Mouse (Mus musculus) liver, embryonic 12.5 days (tissue): Measurements from ENCODE around the gene Mrgbp. TPM values are rescaled to one million over a fixed set of nuclear protein-coding genes. Genes with fewer than 3 reads are reported as not detected.

ENCODE experiments used
- ATAC-seq: fragments of 200-750 bp; cut with Nextera tagmentation; 2 replicates; pipeline ENCODE4 v1.8.0; 2017; ENCODE audit warnings: moderate number of reproducible peaks, mild to moderate bottlenecking, moderate library complexity
- H3K27ac ChIP-seq: fragments of 300-500 bp; sonication (generic); 2 replicates; pipeline ENCODE4 v1.5.1; 2016; ENCODE audit warnings: mild to moderate bottlenecking
- H3K27me3 ChIP-seq: fragments of 300-500 bp; sonication (generic); replicated peaks from 2 replicates; pipeline ENCODE4 v1.6.1; 2016; ENCODE audit warnings: mild to moderate bottlenecking, moderate library complexity
- H3K36me3 ChIP-seq: fragments of 300-500 bp; sonication (generic); 2 replicates; pipeline ENCODE4 v1.6.1; 2016; ENCODE audit warnings: mild to moderate bottlenecking, moderate library complexity
- H3K4me1 ChIP-seq: fragments of 300-500 bp; sonication (generic); 2 replicates; pipeline ENCODE4 v1.6.1; 2016
- H3K4me2 ChIP-seq: fragments of 300-500 bp; sonication (generic); 2 replicates; pipeline ENCODE4 v1.6.1; 2016; ENCODE audit warnings: mild to moderate bottlenecking, moderate library complexity
- H3K4me3 ChIP-seq: fragments of 300-500 bp; sonication (generic); 2 replicates; pipeline ENCODE4 v1.5.1; 2016; ENCODE audit warnings: mild to moderate bottlenecking, moderate library complexity
- H3K9ac ChIP-seq: fragments of 300-500 bp; sonication (generic); 2 replicates; pipeline ENCODE4 v1.6.1; 2016; ENCODE audit warnings: mild to moderate bottlenecking, moderate library complexity
- H3K9me3 ChIP-seq: fragments of 300-500 bp; sonication (generic); replicated peaks from 2 replicates; pipeline ENCODE4 v1.6.1; 2016; ENCODE audit warnings: mild to moderate bottlenecking, moderate library complexity
- WGBS: fragments of 180-500 bp; shearing (Covaris S2); methylation state at CpG from one replicate; pipeline ENCODE4 v1.1.7; 2016; ENCODE audit not compliant: insufficient replicate concordance; 5-methylcytosine and 5-hydroxymethylcytosine counted together
- polyA plus RNA-seq: library from polyadenylated mRNA; unstranded; fragments of >200 nt; fragmentation: Nextera tagmentation; extraction: Ambion mirVana; gene quantifications from 2 replicates; pipeline ENCODE4 v1.2.1, GENCODE M21; 2016

Mrgbp gene
- polyA plus RNA-seq, result 15.2 and 15.6 TPM in 2 replicates

DNA sequence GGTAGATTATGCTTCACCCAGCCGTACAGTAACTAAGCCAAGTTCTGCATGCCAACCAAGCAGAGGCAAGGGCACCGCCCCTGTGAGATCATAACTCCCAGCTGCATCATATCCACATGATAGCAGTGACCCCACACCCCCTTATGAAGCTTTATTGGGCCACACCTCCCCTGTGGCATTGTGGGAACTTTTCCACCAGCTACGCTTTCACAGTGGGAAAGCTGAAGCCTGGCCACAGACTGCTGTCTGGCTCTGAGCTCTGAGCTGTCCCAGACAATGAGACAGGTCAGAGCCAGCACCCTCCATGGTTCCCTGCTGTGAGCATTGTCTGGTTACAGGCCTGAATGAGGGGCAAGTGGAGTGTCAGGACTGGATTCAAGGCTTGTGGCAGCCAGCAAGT, at the start of gene Mrgbp:
Gene Mrgbp (plus strand): TSS at position 303 of the 400 bp plus-strand sequence.
- no peak within 1 kb of the TSS for H3K4me3 ChIP-seq
- 64% methylated on average over 3 of the region's 3 CpGs for whole genome bisulfite sequencing
- H3K36me3 ChIP-seq, result peaks cover 19% of the 10 kb centered on the region
- no peak within 1 kb of the TSS for H3K27ac ChIP-seq
- ATAC-seq, result no peak
- H3K27me3 ChIP-seq, result peaks cover 23% of the 10 kb centered on the region; the same call in 1 of the 2 replicates
- H3K4me1 ChIP-seq, result peaks cover 20% of the 10 kb centered on the region
- no peaks in the 10 kb centered on the region for H3K9me3 ChIP-seq
- H3K9ac ChIP-seq, result no peak within 1 kb of the TSS; the same call in 1 of the 2 replicates
- H3K4me2 ChIP-seq, result peak within 1 kb of the TSS; percentile 99

GRCm38 (mm10) chr2:180531671-180532385, 49.3 kb upstream of the Mrgbp start:
- 58% methylated on average over 7 of the region's 7 CpGs for WGBS
- Histone ChIP-seq H3K9ac (no peak overlapping the region), H3K4me3 (no peak overlapping the region), H3K27me3 (peaks cover 19% of the 10 kb centered on the region), H3K9me3 (no peaks in the 10 kb centered on the region), H3K36me3 (no peaks in the 10 kb centered on the region), H3K4me1 (no peaks in the 10 kb centered on the region), H3K27ac (no peak overlapping the region), H3K4me2 (no peak overlapping the region)
- no peak for ATAC-seq

- no peak overlapping the region for H3K4me2 ChIP-seq
Measured at GRCm38 (mm10) chr2:180532386-180532995, 48.6 kb upstream of the Mrgbp start.

DNA sequence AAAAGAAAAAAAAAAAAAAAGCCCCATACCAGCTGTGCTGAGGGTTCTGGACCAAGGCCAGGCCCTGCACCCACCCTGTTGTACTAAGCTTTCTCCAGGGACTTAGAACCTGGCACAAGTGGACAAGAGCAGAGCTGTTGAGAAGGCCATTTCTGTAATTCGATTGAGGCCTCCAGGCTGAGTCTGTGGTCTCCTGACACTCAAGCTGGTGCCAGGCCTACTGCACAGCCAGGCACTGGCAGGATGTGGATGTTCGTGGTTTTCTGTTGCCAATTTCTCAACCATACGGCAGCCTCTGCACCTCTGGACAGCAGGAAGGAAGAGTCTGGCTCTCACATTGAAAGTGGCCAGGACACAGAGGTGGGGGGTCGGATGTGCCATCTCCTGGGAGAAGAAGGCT, 47.9 kb upstream of the Mrgbp start:
- Histone ChIP-seq H3K9ac (no peak overlapping the region), H3K27ac (no peak overlapping the region), H3K9me3 (no peaks in the 10 kb centered on the region), H3K4me2 (no peak overlapping the region), H3K4me1 (no peaks in the 10 kb centered on the region), H3K36me3 (no peaks in the 10 kb centered on the region), H3K4me3 (no peak overlapping the region), H3K27me3 (0 out of 2 replicates have a peak, but pooled peaks cover 5% of the 10 kb centered on the region)
- WGBS, result 29% methylated on average over 4 of the region's 4 CpGs
- ATAC-seq, result no peak

More at GRCm38 (mm10) chr2:180532386-180532995, 48.6 kb upstream of the Mrgbp start:
- no peak for ATAC-seq
- H3K4me3 ChIP-seq, result no peak overlapping the region
- H3K9ac ChIP-seq, result no peak overlapping the region
- H3K9me3 ChIP-seq, result no peaks in the 10 kb centered on the region
- no peaks in the 10 kb centered on the region for H3K36me3 ChIP-seq
- peaks cover 12% of the 10 kb centered on the region for H3K27me3 ChIP-seq
- H3K4me1 ChIP-seq, result no peaks in the 10 kb centered on the region
- no peak overlapping the region for H3K27ac ChIP-seq
- 54% methylated on average over 6 of the region's 6 CpGs for WGBS

DNA sequence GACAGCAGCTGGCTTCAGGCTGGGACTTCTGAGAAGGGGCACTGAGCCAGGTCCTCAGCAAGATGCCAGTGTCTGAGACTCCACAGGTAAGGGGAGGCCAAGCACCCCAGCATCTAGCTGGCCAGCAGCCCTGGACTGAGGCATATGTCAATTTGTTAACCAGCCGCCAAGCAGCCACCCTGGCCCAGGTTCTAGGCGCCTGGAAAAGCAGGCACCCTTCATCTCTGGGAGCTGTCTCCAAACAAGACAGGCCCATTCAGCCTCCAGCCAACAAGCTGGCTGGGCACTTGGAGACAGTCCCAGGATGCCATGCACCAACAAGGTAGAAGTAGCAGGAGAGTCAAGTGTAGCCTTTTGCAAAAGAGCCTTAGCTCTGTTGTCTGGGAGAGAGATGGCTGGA, 37.4 kb upstream of the Mrgbp start:
- no peaks in the 10 kb centered on the region for H3K9me3 ChIP-seq
- no peaks in the 10 kb centered on the region for H3K4me1 ChIP-seq
- no peaks in the 10 kb centered on the region for H3K36me3 ChIP-seq
- H3K27ac ChIP-seq, result no peak overlapping the region
- ATAC-seq, result 0 out of 2 replicates have a peak, but pooled peaks have one; percentile 8
- no peak overlapping the region for H3K4me2 ChIP-seq
- 58% methylated on average over 2 of the region's 2 CpGs for WGBS
- 0 out of 2 replicates have a peak, but pooled peaks cover 3% of the 10 kb centered on the region for H3K27me3 ChIP-seq
- no peak overlapping the region for H3K9ac ChIP-seq
- no peak overlapping the region for H3K4me3 ChIP-seq

GRCm38 (mm10) chr2:180545046-180545445, 36.1 kb upstream of the Mrgbp start:
- no peak for ATAC-seq
- 38% methylated on average over 18 of the region's 18 CpGs for WGBS
- H3K27ac ChIP-seq, result no peak overlapping the region
- peaks cover 3% of the 10 kb centered on the region; the same call in 1 of the 2 replicates for H3K27me3 ChIP-seq
- no peaks in the 10 kb centered on the region for H3K4me1 ChIP-seq
- no peaks in the 10 kb centered on the region for H3K36me3 ChIP-seq
- H3K9ac ChIP-seq, result no peak overlapping the region
- H3K4me3 ChIP-seq, result no peak overlapping the region
- H3K9me3 ChIP-seq, result no peaks in the 10 kb centered on the region
- 0 out of 2 replicates have a peak overlapping the region, but pooled peaks have one; percentile 24 for H3K4me2 ChIP-seq

- no peak overlapping the region for H3K9ac ChIP-seq
- no peaks in the 10 kb centered on the region for H3K36me3 ChIP-seq
- H3K9me3 ChIP-seq, result no peaks in the 10 kb centered on the region
- H3K4me3 ChIP-seq, result no peak overlapping the region
- no peak for ATAC-seq
- H3K27me3 ChIP-seq, result peaks cover 3% of the 10 kb centered on the region; the same call in 1 of the 2 replicates
- H3K4me1 ChIP-seq, result no peaks in the 10 kb centered on the region
- no peak overlapping the region for H3K27ac ChIP-seq
- H3K4me2 ChIP-seq, result no peak overlapping the region
- 29% methylated on average over 8 of the region's 8 CpGs for WGBS
Measured at GRCm38 (mm10) chr2:180547384-180548106, 33.6 kb upstream of the Mrgbp start.

GRCm38 (mm10) chr2:180552340-180552739, 28.8 kb upstream of the Mrgbp start:
- no peak overlapping the region for H3K4me2 ChIP-seq
- 76% methylated on average over 3 of the region's 3 CpGs for WGBS
- no peaks in the 10 kb centered on the region for H3K9me3 ChIP-seq
- H3K4me1 ChIP-seq, result no peaks in the 10 kb centered on the region
- no peak for ATAC-seq
- no peak overlapping the region for H3K4me3 ChIP-seq
- no peaks in the 10 kb centered on the region for H3K36me3 ChIP-seq
- H3K27ac ChIP-seq, result no peak overlapping the region
- no peak overlapping the region for H3K9ac ChIP-seq
- peaks cover 3% of the 10 kb centered on the region; the same call in 1 of the 2 replicates for H3K27me3 ChIP-seq

DNA sequence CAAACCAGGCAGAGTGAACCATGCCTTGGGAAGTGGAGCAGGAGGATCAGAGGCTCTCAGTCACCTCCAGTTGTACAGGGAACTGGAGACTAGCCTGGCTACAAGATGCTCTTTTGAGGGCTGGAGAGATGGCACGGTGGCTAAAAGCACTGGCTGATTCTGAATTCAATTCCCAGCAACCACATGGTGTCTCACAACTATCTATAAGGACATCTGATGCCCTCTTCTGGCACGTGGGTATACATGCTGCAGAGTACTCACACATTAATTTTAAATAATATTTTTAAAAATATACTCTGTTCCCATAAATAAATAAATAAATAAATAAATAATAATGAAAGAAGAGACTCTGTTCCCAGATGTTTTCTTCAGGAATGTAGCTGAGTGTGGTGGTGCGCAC, 25.9 kb upstream of the Mrgbp start:
- 50% methylated on average over 3 of the region's 3 CpGs for WGBS

DNA sequence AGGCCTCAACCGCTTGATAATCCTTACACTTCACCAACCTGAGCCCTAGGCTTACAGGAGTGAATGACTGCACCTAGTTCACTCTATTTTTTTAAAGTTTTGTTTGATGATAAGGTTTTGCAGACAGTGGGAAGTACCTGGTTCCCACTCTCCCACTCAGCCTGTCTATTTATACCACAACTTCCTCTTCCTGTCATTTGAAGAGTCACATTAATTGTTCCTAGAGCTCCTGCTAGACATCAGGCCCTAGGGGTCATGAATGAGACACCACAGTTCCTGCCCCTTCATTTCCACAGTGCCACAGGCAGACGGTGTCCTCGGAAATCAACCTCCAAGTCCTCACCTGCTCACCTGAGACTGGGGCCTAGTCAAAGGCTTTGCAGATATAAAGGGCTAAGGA, 24.6 kb upstream of the Mrgbp start:
- no peak overlapping the region for H3K4me2 ChIP-seq
- H3K36me3 ChIP-seq, result no peaks in the 10 kb centered on the region
- no peaks in the 10 kb centered on the region for H3K4me1 ChIP-seq
- 25% methylated on average over 3 of the region's 3 CpGs for WGBS
- no peak overlapping the region for H3K9ac ChIP-seq
- no peak for ATAC-seq
- H3K27me3 ChIP-seq, result no peaks in the 10 kb centered on the region
- no peak overlapping the region for H3K27ac ChIP-seq
- H3K4me3 ChIP-seq, result no peak overlapping the region
- H3K9me3 ChIP-seq, result no peaks in the 10 kb centered on the region

More for the DNA sequence above, 25.9 kb upstream of the Mrgbp start:
- Histone ChIP-seq H3K27me3 (no peaks in the 10 kb centered on the region; the same call in 1 of the 2 replicates), H3K9ac (no peak overlapping the region), H3K4me2 (no peak overlapping the region), H3K4me1 (no peaks in the 10 kb centered on the region), H3K9me3 (no peaks in the 10 kb centered on the region), H3K4me3 (no peak overlapping the region), H3K36me3 (no peaks in the 10 kb centered on the region), H3K27ac (no peak overlapping the region)
- ATAC-seq, result no peak

- Histone ChIP-seq H3K9ac (no peak overlapping the region), H3K4me3 (no peak overlapping the region), H3K4me1 (no peaks in the 10 kb centered on the region), H3K4me2 (no peak overlapping the region), H3K27me3 (no peaks in the 10 kb centered on the region), H3K27ac (no peak overlapping the region), H3K9me3 (no peaks in the 10 kb centered on the region), H3K36me3 (no peaks in the 10 kb centered on the region)
- 35% methylated on average over 5 of the region's 5 CpGs for WGBS
- no peak for ATAC-seq
Measured at GRCm38 (mm10) chr2:180560245-180560644, 20.9 kb upstream of the Mrgbp start.

GRCm38 (mm10) chr2:180562146-180562545, 19.0 kb upstream of the Mrgbp start:
- WGBS, result 35% methylated on average over 5 of the region's 5 CpGs
- H3K4me3 ChIP-seq, result no peak overlapping the region
- no peaks in the 10 kb centered on the region for H3K9me3 ChIP-seq
- no peak overlapping the region for H3K27ac ChIP-seq
- no peaks in the 10 kb centered on the region for H3K4me1 ChIP-seq
- H3K27me3 ChIP-seq, result no peaks in the 10 kb centered on the region; the same call in 1 of the 2 replicates
- ATAC-seq, result no peak
- H3K9ac ChIP-seq, result no peak overlapping the region
- H3K4me2 ChIP-seq, result no peak overlapping the region
- H3K36me3 ChIP-seq, result no peaks in the 10 kb centered on the region
